Mouse (Mus musculus) liver, embryonic 12.5 days (tissue): ENCODE results near the gene Mtmr11. TPM values are rescaled to one million over a fixed set of nuclear protein-coding genes. Genes with fewer than 3 reads are reported as not detected.

Source experiments
- ATAC-seq: fragments of 200-750 bp; cut with Nextera tagmentation; 2 replicates; pipeline ENCODE4 v1.8.0; 2017; ENCODE audit warnings: moderate number of reproducible peaks, mild to moderate bottlenecking, moderate library complexity
- H3K27ac ChIP-seq: fragments of 300-500 bp; sonication (generic); 2 replicates; pipeline ENCODE4 v1.5.1; 2016; ENCODE audit warnings: mild to moderate bottlenecking
- H3K27me3 ChIP-seq: fragments of 300-500 bp; sonication (generic); replicated peaks from 2 replicates; pipeline ENCODE4 v1.6.1; 2016; ENCODE audit warnings: mild to moderate bottlenecking, moderate library complexity
- H3K36me3 ChIP-seq: fragments of 300-500 bp; sonication (generic); 2 replicates; pipeline ENCODE4 v1.6.1; 2016; ENCODE audit warnings: mild to moderate bottlenecking, moderate library complexity
- H3K4me1 ChIP-seq: fragments of 300-500 bp; sonication (generic); 2 replicates; pipeline ENCODE4 v1.6.1; 2016
- H3K4me2 ChIP-seq: fragments of 300-500 bp; sonication (generic); 2 replicates; pipeline ENCODE4 v1.6.1; 2016; ENCODE audit warnings: mild to moderate bottlenecking, moderate library complexity
- H3K4me3 ChIP-seq: fragments of 300-500 bp; sonication (generic); 2 replicates; pipeline ENCODE4 v1.5.1; 2016; ENCODE audit warnings: mild to moderate bottlenecking, moderate library complexity
- H3K9ac ChIP-seq: fragments of 300-500 bp; sonication (generic); 2 replicates; pipeline ENCODE4 v1.6.1; 2016; ENCODE audit warnings: mild to moderate bottlenecking, moderate library complexity
- H3K9me3 ChIP-seq: fragments of 300-500 bp; sonication (generic); replicated peaks from 2 replicates; pipeline ENCODE4 v1.6.1; 2016; ENCODE audit warnings: mild to moderate bottlenecking, moderate library complexity
- WGBS: fragments of 180-500 bp; shearing (Covaris S2); methylation state at CpG from one replicate; pipeline ENCODE4 v1.1.7; 2016; ENCODE audit not compliant: insufficient replicate concordance; 5-methylcytosine and 5-hydroxymethylcytosine counted together
- polyA plus RNA-seq: library from polyadenylated mRNA; unstranded; fragments of >200 nt; fragmentation: Nextera tagmentation; extraction: Ambion mirVana; gene quantifications from 2 replicates; pipeline ENCODE4 v1.2.1, GENCODE M21; 2016

Gene Mtmr11
- polyA plus RNA-seq, 1 experiment from 2014 or later: 2.4 TPM

DNA sequence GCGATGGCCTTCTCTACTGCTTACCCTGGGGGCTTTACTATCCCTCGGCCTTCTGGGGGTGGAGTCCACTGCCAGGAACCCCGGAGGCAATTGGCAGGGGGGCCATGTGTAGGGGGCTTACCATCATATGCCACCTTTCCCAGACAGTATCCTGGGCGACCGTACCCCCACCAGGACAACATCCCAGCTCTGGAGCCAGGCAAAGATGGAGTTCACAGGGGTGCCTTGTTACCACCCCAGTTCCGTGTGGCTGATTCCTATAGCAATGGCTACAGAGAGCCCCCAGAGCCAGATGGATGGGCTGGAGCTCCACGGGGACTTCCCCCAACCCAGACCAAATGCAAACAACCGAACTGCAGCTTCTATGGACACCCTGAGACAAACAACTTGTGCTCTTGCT, 6.3 kb upstream of the Mtmr11 start:
- ATAC-seq: no peak
- Histone ChIP-seq H3K4me2 (no peak overlapping the region), H3K4me3 (no peak overlapping the region), H3K9me3 (no peaks in the 10 kb centered on the region), H3K36me3 (peaks cover 56% of the 10 kb centered on the region), H3K27ac (no peak overlapping the region), H3K27me3 (peaks cover 13% of the 10 kb centered on the region), H3K9ac (no peak overlapping the region), H3K4me1 (peaks cover 9% of the 10 kb centered on the region)
- WGBS: 87% methylated on average over 8 of the region's 8 CpGs

DNA sequence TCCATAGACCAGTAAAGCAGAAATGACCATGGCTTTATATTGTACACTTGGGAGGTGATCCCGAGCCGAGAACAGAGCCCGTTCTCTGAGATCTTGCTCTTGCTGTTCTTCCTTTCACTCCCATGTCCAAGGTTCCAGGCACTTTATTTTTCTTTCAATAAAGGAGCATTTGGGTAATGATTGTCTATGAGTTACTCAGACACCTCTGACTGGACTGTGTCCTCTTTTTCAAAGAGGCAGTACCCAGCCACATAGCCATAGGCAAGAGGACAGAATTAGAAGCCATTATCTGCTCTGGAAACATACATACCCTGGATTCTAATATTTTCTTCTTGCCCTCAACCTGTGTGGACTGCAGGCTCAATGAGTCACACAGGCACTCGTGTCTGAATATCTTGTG, 2.0 kb upstream of the Mtmr11 start:
- Histone ChIP-seq H3K4me3 (no peak overlapping the region), H3K4me2 (no peak overlapping the region), H3K4me1 (peaks cover 16% of the 10 kb centered on the region), H3K9ac (no peak overlapping the region), H3K36me3 (peaks cover 13% of the 10 kb centered on the region), H3K9me3 (no peaks in the 10 kb centered on the region), H3K27me3 (peaks cover 56% of the 10 kb centered on the region), H3K27ac (peak overlapping the region; percentile 64; the same call in 1 of the 2 replicates)
- no peak for ATAC-seq
- 67% methylated on average over 4 of the region's 4 CpGs for WGBS

GRCm38 (mm10) chr3:96160222-96160802, 1.5 kb upstream of the Mtmr11 start:
- Histone ChIP-seq H3K4me2 (peak overlapping the region; percentile 59; the same call in 1 of the 2 replicates), H3K27me3 (peaks cover 59% of the 10 kb centered on the region), H3K9ac (no peak overlapping the region), H3K4me1 (peaks cover 16% of the 10 kb centered on the region), H3K27ac (peak overlapping the region; percentile 64), H3K36me3 (peaks cover 8% of the 10 kb centered on the region), H3K9me3 (no peaks in the 10 kb centered on the region), H3K4me3 (no peak overlapping the region)
- ATAC-seq: no peak
- WGBS: 46% methylated on average over 4 of the region's 4 CpGs

DNA sequence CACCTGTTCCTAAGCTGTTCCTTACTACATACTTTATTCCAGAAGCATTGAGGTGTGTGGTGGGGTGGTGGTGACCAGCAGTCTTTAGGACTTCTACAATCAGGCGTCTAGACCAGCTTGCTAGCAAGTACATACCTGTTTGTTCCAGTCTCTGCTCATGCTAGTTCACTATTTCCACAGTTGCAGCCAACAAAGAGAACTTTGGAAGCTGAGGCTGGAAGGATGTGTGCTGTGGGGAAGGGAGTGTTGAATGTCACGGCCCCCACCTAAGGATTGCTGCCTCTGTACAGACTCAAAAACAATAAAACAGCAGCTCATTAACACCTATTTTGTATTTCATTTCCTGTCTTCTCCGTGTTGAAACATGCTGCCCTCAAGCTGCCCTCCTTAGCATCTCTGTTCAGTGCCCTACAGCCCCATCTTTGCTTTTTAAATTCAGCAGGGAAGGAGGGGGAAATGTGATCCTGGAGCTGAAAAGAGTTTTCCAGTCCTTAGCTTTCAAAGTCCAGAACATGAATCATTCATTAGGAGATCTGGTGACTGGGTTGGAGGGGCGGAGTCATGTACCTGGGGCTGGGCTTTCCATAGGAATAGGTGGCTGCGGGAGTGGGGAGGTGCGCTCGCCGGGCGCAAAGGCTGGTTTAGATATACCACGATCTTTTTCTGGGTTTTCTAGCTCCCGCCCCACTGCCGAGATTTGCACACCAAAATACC, 844 bp upstream of the Mtmr11 start:
- 0 out of 2 replicates have a peak, but pooled peaks have one; percentile 50 for ATAC-seq
- H3K4me3 ChIP-seq: peak overlapping the region; percentile 42
- H3K36me3 ChIP-seq: peaks cover 1% of the 10 kb centered on the region
- peak overlapping the region; percentile 64 for H3K27ac ChIP-seq
- peaks cover 16% of the 10 kb centered on the region for H3K4me1 ChIP-seq
- H3K9ac ChIP-seq: peak overlapping the region; percentile 47; the same call in 1 of the 2 replicates
- peaks cover 59% of the 10 kb centered on the region for H3K27me3 ChIP-seq
- WGBS: 4% methylated on average over 12 of the region's 12 CpGs
- no peaks in the 10 kb centered on the region for H3K9me3 ChIP-seq
- peak overlapping the region; percentile 59 for H3K4me2 ChIP-seq

GRCm38 (mm10) chr3:96163040-96163439, 1.2 kb downstream of the Mtmr11 start:
- no peak overlapping the region for H3K4me2 ChIP-seq
- peaks cover 16% of the 10 kb centered on the region for H3K4me1 ChIP-seq
- no peak overlapping the region for H3K27ac ChIP-seq
- H3K27me3 ChIP-seq: peaks cover 59% of the 10 kb centered on the region
- ATAC-seq: no peak
- H3K9ac ChIP-seq: no peak overlapping the region
- no peaks in the 10 kb centered on the region for H3K9me3 ChIP-seq
- H3K36me3 ChIP-seq: no peaks in the 10 kb centered on the region
- 77% methylated on average over 6 of the region's 6 CpGs for WGBS
- no peak overlapping the region for H3K4me3 ChIP-seq

GRCm38 (mm10) chr3:96168466-96169158, 6.8 kb downstream of the Mtmr11 start:
- peaks cover 15% of the 10 kb centered on the region for H3K27me3 ChIP-seq
- H3K9me3 ChIP-seq: no peaks in the 10 kb centered on the region
- H3K9ac ChIP-seq: no peak overlapping the region
- H3K27ac ChIP-seq: no peak overlapping the region
- peaks cover 14% of the 10 kb centered on the region for H3K36me3 ChIP-seq
- WGBS: 65% methylated on average over 12 of the region's 12 CpGs
- no peak overlapping the region for H3K4me3 ChIP-seq
- peaks cover 20% of the 10 kb centered on the region for H3K4me1 ChIP-seq
- no peak for ATAC-seq
- H3K4me2 ChIP-seq: no peak overlapping the region

DNA sequence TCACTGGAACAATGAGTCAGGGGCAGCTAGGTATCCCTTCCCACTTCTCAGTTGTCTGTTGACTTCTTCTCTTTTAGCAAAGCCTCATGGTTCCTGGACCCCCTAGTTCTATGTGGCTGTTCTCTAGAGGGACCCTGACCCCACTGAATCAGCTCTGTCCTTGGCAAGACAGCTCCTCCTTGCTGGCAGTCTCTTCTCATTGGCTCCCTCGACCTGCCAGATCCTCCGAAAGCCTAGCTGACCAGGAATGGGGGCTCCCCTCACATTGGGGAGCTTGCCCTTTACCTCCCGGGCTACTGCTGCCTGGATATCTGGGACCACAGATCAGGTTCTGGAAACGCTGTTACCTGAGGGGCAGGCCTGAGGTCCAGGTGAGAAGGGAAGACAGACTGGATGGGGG, 8.5 kb downstream of the Mtmr11 start:
- Histone ChIP-seq H3K9ac (peak overlapping the region; percentile 14; the same call in 1 of the 2 replicates), H3K4me2 (peak overlapping the region; percentile 91; the same call in 1 of the 2 replicates), H3K9me3 (no peaks in the 10 kb centered on the region), H3K36me3 (peaks cover 31% of the 10 kb centered on the region), H3K27ac (no peak overlapping the region), H3K4me1 (peaks cover 36% of the 10 kb centered on the region), H3K27me3 (no peaks in the 10 kb centered on the region), H3K4me3 (no peak overlapping the region)
- ATAC-seq: no peak
- WGBS: 79% methylated on average over 4 of the region's 4 CpGs

DNA sequence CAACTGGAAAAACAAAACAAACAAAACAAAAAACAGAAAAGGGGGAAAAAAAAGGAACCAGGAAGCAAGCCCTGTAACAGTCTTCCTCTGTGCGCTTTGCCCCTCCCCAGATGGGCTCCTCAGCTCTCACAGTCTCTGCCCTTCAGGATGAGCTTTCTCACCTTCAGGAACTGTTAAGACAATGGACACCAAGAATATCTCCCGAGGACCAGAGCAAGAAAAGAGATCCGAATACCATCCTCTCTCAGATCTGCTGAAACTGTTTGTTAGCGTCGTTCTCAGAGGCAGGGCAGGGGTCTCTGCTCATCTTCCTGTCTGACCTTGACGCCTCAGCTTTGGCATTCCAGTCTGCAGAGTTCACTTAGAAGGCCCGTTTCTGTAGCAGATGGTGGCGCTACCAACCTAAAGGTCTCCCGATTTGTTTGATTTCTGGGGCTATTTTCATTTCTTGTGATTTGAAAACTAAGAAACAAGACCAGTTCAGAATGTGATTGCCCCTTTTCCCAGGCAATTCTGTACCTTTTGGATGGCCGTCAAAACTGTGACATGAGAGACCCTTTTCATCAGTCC, 9.3 kb downstream of the Mtmr11 start:
- peak overlapping the region; percentile 95 for H3K27ac ChIP-seq
- H3K9ac ChIP-seq: peak overlapping the region; percentile 93

GRCm38 (mm10) chr3:96171583-96172196, 9.9 kb downstream of the Mtmr11 start:
- Histone ChIP-seq H3K27ac (peak overlapping the region; percentile 95), H3K4me2 (peak overlapping the region; percentile 91), H3K4me1 (peaks cover 44% of the 10 kb centered on the region), H3K9ac (peak overlapping the region; percentile 93), H3K27me3 (no peaks in the 10 kb centered on the region), H3K9me3 (no peaks in the 10 kb centered on the region), H3K36me3 (peaks cover 45% of the 10 kb centered on the region), H3K4me3 (peak overlapping the region; percentile 83)
- ATAC-seq: peak; percentile 22
- WGBS: 16% methylated on average over 18 of the region's 18 CpGs

More for the DNA sequence above, 9.3 kb downstream of the Mtmr11 start:
- peak overlapping the region; percentile 91 for H3K4me2 ChIP-seq
- H3K27me3 ChIP-seq: no peaks in the 10 kb centered on the region
- peaks cover 39% of the 10 kb centered on the region for H3K36me3 ChIP-seq
- no peak for ATAC-seq
- peak overlapping the region; percentile 83 for H3K4me3 ChIP-seq
- H3K4me1 ChIP-seq: peaks cover 39% of the 10 kb centered on the region
- 45% methylated on average over 10 of the region's 10 CpGs for WGBS
- no peaks in the 10 kb centered on the region for H3K9me3 ChIP-seq

DNA sequence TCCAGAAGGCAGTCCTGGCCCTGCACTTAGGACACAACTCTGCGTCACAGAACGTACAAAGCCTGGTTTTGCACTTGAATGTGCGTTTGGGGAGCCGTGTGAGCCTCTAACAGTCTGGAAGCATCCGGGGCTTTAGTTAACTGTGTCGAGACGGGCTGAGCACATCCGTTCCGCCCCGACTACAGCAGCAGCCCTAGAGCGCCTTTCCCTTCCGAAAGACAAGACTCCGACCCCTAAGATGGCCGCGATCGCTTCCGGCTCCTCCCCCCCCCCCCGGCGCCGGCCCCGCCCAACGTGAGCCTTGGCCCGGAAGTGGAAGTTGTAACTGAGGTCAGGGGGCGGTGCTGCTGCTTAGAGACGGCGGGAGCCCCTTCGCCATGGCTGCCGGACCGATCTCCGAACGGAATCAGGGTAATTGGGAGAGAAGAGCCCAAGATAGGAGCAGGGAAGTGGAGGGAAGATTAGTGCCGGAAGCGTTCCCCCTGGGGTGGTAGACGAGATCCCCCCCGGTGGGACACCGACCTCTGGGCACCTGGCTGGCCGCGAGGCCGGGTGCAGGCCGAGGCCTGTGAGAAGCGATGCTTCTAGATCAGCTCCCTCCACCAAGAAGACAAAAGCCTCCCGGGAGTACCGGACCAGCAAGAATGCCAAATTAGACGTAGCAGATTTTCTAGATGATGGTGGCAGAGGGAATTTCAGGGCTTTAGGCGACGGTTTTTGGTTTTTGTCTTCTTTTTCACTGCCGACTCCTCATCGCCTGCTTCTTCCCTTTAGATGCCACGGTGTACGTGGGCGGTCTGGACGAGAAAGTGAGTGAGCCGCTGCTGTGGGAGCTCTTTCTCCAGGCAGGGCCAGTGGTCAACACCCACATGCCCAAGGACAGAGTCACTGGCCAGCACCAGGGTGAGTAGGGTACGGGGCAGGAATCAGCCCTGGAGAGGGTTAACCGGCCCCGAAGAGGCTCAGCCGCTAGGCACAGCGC, 10.7 kb downstream of the Mtmr11 start, which contains the start of gene Sf3b4:
Gene Sf3b4 (plus strand): TSS at position 136 of the 982 bp plus-strand sequence.
- peak within 1 kb of the TSS; percentile 91 for H3K4me2 ChIP-seq
- H3K27ac ChIP-seq: peak within 1 kb of the TSS; percentile 95
- under 1% methylated on average over 58 of the region's 58 CpGs for WGBS
- no peaks in the 10 kb centered on the region for H3K27me3 ChIP-seq
- H3K4me1 ChIP-seq: peaks cover 44% of the 10 kb centered on the region
- peaks cover 51% of the 10 kb centered on the region for H3K36me3 ChIP-seq
- ATAC-seq: peak; percentile 93
- H3K9ac ChIP-seq: peak within 1 kb of the TSS; percentile 93
- H3K9me3 ChIP-seq: no peaks in the 10 kb centered on the region
- peak within 1 kb of the TSS; percentile 83 for H3K4me3 ChIP-seq
